Mouse (Mus musculus) kidney, embryonic 16.5 days (tissue): ENCODE results near the gene Poll. TPM values are rescaled to one million over a fixed set of nuclear protein-coding genes. Genes with fewer than 3 reads are reported as not detected.

ENCODE experiments used
- ATAC-seq: fragments of 200-750 bp; cut with Nextera tagmentation; 2 replicates; pipeline ENCODE4 v1.8.0; 2017; ENCODE audit warnings: moderate TSS enrichment; ENCODE audit not compliant: low FRiP score, low TSS enrichment
- H3K27ac ChIP-seq: fragments of 300-500 bp; sonication (generic); 2 replicates; pipeline ENCODE4 v1.5.1; 2014; ENCODE audit warnings: low read length
- H3K27me3 ChIP-seq: fragments of 300-500 bp; sonication (generic); 2 replicates; pipeline ENCODE4 v1.6.1; 2014; ENCODE audit warnings: low read length, control low read depth, mixed read lengths; ENCODE audit not compliant: insufficient read depth
- H3K36me3 ChIP-seq: fragments of 300-500 bp; sonication (generic); 2 replicates; pipeline ENCODE4 v1.6.1; 2014; ENCODE audit warnings: low read length, control low read depth, mixed read lengths; ENCODE audit not compliant: insufficient read depth
- H3K4me1 ChIP-seq: fragments of 300-500 bp; sonication (generic); 2 replicates; pipeline ENCODE4 v1.6.1; 2014; ENCODE audit warnings: low read length, control low read depth, mixed read lengths; ENCODE audit not compliant: insufficient read depth
- H3K4me2 ChIP-seq: fragments of 300-500 bp; sonication (generic); replicated peaks from 2 replicates; pipeline ENCODE4 v1.6.1; 2014; ENCODE audit warnings: low read depth, low read length
- H3K4me3 ChIP-seq: fragments of 300-500 bp; sonication (generic); 2 replicates; pipeline ENCODE4 v1.5.1; 2014; ENCODE audit warnings: mild to moderate bottlenecking, low read length
- H3K9ac ChIP-seq: fragments of 300-500 bp; sonication (generic); replicated peaks from 2 replicates; pipeline ENCODE4 v1.6.1; 2014; ENCODE audit warnings: low read length
- H3K9me3 ChIP-seq: fragments of 300-500 bp; sonication (generic); 2 replicates; pipeline ENCODE4 v1.6.1; 2016; ENCODE audit warnings: low read length, control low read depth
- WGBS: fragments of 180-500 bp; shearing (Covaris S2); extraction: QIAGEN DNeasy Blood & Tissue Kit; methylation state at CpG from one replicate; pipeline ENCODE4 v1.1.7; 2014; 5-methylcytosine and 5-hydroxymethylcytosine counted together
- polyA plus RNA-seq: library from polyadenylated mRNA; unstranded; fragments of >200 nt; fragmentation: Nextera tagmentation; extraction: Ambion mirVana; gene quantifications from 2 replicates; pipeline ENCODE4 v1.2.1, GENCODE M21; 2015

Gene Poll
- polyA plus RNA-seq, 1 experiment from 2014 or later, result 20.4 TPM

DNA sequence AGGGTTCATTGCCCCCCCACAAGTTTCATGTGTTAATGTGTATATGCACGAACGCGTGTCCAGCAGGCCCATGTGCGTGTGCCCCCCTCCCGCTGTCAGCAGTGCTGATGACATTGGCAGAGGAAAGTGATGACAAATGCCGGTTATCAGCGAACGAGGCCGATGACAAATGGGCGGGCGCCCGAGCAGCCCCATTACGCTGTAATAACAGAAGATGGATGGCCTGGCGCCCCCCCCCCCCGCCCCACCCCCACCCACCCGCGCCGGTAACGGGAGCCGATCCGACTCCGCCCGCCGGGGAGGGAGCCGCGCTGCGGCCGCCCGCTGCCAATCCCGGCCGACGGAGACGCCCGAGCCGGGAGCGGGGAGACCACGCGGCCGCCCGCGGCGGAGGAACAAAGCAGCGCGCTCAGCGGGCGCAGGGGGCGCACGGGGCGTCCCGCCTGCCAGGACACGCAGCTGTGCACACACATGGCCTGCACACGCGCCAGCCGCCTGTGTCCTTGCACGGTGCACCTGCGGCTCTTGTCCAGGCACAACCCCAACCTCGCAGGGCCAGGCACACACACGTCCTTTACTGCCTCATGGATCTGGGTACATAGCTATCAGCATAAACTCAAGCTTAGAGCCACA lies 18.8 kb downstream of the Poll start:
- 0% methylated on average over 43 of the region's 58 CpGs for WGBS
- Histone ChIP-seq H3K9ac (peak overlapping the region; percentile 50), H3K4me1 (peaks cover 20% of the 10 kb centered on the region), H3K4me3 (peak overlapping the region; percentile 45), H3K27me3 (peaks cover 52% of the 10 kb centered on the region), H3K9me3 (no peaks in the 10 kb centered on the region), H3K27ac (no peak overlapping the region), H3K4me2 (peak overlapping the region; percentile 83), H3K36me3 (no peaks in the 10 kb centered on the region)
- no peak for ATAC-seq

GRCm38 (mm10) chr19:45540657-45541408 lies 19.5 kb downstream of the Poll start:
- Histone ChIP-seq H3K36me3 (no peaks in the 10 kb centered on the region), H3K27ac (no peak overlapping the region), H3K4me1 (peaks cover 20% of the 10 kb centered on the region), H3K9ac (peak overlapping the region; percentile 50; the same call in 1 of the 2 replicates), H3K4me3 (peak overlapping the region; percentile 45), H3K4me2 (peak overlapping the region; percentile 83), H3K9me3 (no peaks in the 10 kb centered on the region), H3K27me3 (peaks cover 47% of the 10 kb centered on the region)
- 30% methylated on average over 8 of the region's 8 CpGs for WGBS
- no peak for ATAC-seq

GRCm38 (mm10) chr19:45537505-45537904 lies 22.8 kb downstream of the Poll start:
- H3K9ac ChIP-seq, result no peak overlapping the region
- no peaks in the 10 kb centered on the region for H3K36me3 ChIP-seq
- H3K27ac ChIP-seq, result no peak overlapping the region
- H3K9me3 ChIP-seq, result no peaks in the 10 kb centered on the region
- ATAC-seq, result no peak
- peaks cover 12% of the 10 kb centered on the region; the same call in 1 of the 2 replicates for H3K4me1 ChIP-seq
- H3K27me3 ChIP-seq, result peaks cover 31% of the 10 kb centered on the region
- 71% methylated on average over 1 of the region's 1 CpGs for WGBS
- no peak overlapping the region for H3K4me2 ChIP-seq
- no peak overlapping the region for H3K4me3 ChIP-seq

DNA sequence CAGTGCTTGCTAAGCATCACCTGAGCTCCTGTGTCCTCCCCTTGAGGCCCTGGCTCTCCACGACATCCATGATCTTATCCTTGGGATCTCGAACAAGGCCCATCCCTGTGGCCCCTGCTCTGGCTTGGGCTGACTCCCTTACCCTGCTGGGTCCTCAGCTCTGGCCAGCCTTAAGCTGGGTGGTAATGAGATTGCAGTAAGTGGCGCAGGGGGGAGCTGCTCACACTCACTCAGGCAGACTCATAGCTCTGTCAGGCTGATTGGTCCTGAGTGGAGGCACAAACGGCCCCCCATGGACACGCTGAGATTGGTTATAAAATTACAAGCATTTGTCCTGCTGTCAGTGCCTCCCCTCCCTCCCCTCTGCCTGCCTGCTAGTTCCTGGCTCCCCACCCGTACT lies 24.4 kb downstream of the Poll start:
- Histone ChIP-seq H3K9ac (no peak overlapping the region), H3K36me3 (no peaks in the 10 kb centered on the region), H3K9me3 (no peaks in the 10 kb centered on the region), H3K27ac (no peak overlapping the region), H3K4me2 (no peak overlapping the region), H3K4me3 (no peak overlapping the region), H3K4me1 (peaks cover 9% of the 10 kb centered on the region; the same call in 1 of the 2 replicates), H3K27me3 (peaks cover 15% of the 10 kb centered on the region)
- 0 out of 2 replicates have a peak, but pooled peaks have one; percentile 28 for ATAC-seq
- 46% methylated on average over 6 of the region's 6 CpGs for WGBS

GRCm38 (mm10) chr19:45535214-45535735 lies 25.1 kb downstream of the Poll start:
- Histone ChIP-seq H3K4me3 (no peak overlapping the region), H3K27ac (no peak overlapping the region), H3K9ac (no peak overlapping the region), H3K36me3 (no peaks in the 10 kb centered on the region), H3K27me3 (peaks cover 12% of the 10 kb centered on the region), H3K9me3 (no peaks in the 10 kb centered on the region), H3K4me2 (no peak overlapping the region), H3K4me1 (peaks cover 15% of the 10 kb centered on the region; the same call in 1 of the 2 replicates)
- no peak for ATAC-seq
- WGBS, result 39% methylated on average over 8 of the region's 8 CpGs

DNA sequence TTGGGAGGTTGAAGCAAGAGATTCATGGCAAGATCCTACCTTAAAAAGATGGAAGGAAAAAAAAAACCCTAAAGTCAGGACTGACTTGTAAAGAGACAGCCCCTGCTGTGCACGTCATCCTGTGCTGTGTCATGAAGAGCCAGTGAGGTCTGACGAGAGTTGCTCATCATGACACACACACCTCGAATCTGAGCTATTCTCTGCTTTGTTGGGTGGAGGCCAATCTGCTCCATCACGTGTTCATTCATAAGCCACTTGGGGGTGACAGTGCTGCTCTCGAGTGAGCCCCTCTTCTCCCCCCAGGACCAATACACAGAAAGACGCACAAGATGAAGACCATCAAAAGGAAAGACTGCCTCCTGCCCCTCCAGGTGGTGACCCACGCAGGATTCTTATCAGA lies 26.7 kb downstream of the Poll start:
- Histone ChIP-seq H3K36me3 (peaks cover 8% of the 10 kb centered on the region), H3K4me1 (peaks cover 24% of the 10 kb centered on the region; the same call in 1 of the 2 replicates), H3K4me3 (no peak overlapping the region), H3K9me3 (no peaks in the 10 kb centered on the region), H3K27me3 (peaks cover 3% of the 10 kb centered on the region; the same call in 1 of the 2 replicates), H3K27ac (no peak overlapping the region), H3K9ac (no peak overlapping the region), H3K4me2 (no peak overlapping the region)
- ATAC-seq, result no peak
- WGBS, result 74% methylated on average over 7 of the region's 7 CpGs

GRCm38 (mm10) chr19:45531554-45531953 lies 28.8 kb downstream of the Poll start:
- 47% methylated on average over 6 of the region's 6 CpGs for WGBS
- peaks cover 3% of the 10 kb centered on the region; the same call in 1 of the 2 replicates for H3K27me3 ChIP-seq

GRCm38 (mm10) chr19:45530200-45530995 lies 29.9 kb downstream of the Poll start:
- H3K4me3 ChIP-seq, result no peak overlapping the region
- peaks cover 24% of the 10 kb centered on the region; the same call in 1 of the 2 replicates for H3K4me1 ChIP-seq
- no peaks in the 10 kb centered on the region for H3K9me3 ChIP-seq
- no peaks in the 10 kb centered on the region for H3K27me3 ChIP-seq
- peaks cover 25% of the 10 kb centered on the region for H3K36me3 ChIP-seq
- WGBS, result 71% methylated on average over 15 of the region's 15 CpGs
- ATAC-seq, result no peak
- no peak overlapping the region for H3K9ac ChIP-seq
- no peak overlapping the region for H3K4me2 ChIP-seq
- no peak overlapping the region for H3K27ac ChIP-seq

More at GRCm38 (mm10) chr19:45531554-45531953, 28.8 kb downstream of the Poll start:
- H3K27ac ChIP-seq, result no peak overlapping the region
- no peaks in the 10 kb centered on the region for H3K9me3 ChIP-seq
- H3K4me2 ChIP-seq, result no peak overlapping the region
- peaks cover 25% of the 10 kb centered on the region for H3K36me3 ChIP-seq
- ATAC-seq, result no peak
- H3K9ac ChIP-seq, result no peak overlapping the region
- H3K4me3 ChIP-seq, result no peak overlapping the region
- peaks cover 24% of the 10 kb centered on the region; the same call in 1 of the 2 replicates for H3K4me1 ChIP-seq

- no peaks in the 10 kb centered on the region for H3K27me3 ChIP-seq
- H3K9me3 ChIP-seq, result no peaks in the 10 kb centered on the region
- H3K9ac ChIP-seq, result no peak overlapping the region
- no peak overlapping the region for H3K4me3 ChIP-seq
- WGBS, result 66% methylated on average over 5 of the region's 5 CpGs
- H3K36me3 ChIP-seq, result peaks cover 28% of the 10 kb centered on the region
- no peak overlapping the region for H3K27ac ChIP-seq
- H3K4me1 ChIP-seq, result peaks cover 24% of the 10 kb centered on the region; the same call in 1 of the 2 replicates
- H3K4me2 ChIP-seq, result no peak overlapping the region
- 0 out of 2 replicates have a peak, but pooled peaks have one; percentile 60 for ATAC-seq
Observed at GRCm38 (mm10) chr19:45529294-45529693, 31.0 kb downstream of the Poll start.
